Mouse (Mus musculus): ENCODE data around the gene Sh3bp5. TPM values are rescaled to one million over a fixed set of nuclear protein-coding genes. Genes with fewer than 3 reads are reported as not detected.
A peak's percentile ranks its signal among the peaks of the same experiment; 100 is the strongest.

Gene Sh3bp5
- polyA plus RNA-seq, 1 experiment = 99.5 TPM

DNA sequence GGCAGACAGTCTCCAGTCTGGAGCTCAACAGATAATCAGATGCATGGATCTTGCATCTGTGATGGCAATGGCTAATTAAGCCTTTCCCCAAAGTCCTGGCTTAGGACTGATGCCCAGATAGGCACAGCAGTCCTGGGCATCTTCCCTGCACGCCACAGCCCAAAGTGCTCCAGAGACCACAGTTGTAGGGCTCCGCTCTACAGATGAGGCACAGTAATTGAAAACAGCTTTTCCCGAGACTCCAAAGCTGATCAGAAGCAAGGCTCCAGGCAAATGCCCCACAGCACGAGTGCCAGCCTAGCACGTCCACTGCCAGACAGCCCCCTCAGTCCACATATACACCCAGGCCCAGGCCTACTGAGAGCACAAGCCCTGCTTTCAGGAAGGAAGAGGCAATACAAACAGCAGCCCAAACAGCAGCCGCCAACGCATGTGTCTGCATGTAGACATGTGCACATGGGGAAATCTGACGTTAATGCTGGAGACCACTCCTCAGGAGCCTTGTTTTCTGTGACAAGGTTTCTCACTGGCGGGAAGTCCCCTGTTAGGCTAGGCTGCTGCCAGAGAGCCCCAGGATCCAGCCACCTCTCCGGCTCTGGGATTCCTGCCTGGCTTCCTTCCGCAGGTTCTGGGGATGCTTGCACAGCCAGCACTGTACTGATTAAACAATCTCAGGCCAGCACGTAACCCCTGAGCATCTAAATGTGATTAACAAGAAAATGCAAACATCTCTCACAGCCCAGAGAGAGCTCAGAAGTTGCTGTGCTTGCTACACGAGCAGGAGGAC is 47.6 kb downstream of the Sh3bp5 start:
- Histone ChIP-seq H3K27ac (ENCODE audit: insufficient read depth, low read depth, low read length) (no peak overlapping the region), H3K4me1 (ENCODE audit: control insufficient read depth, insufficient read depth, low read length) (peaks cover 62% of the 10 kb centered on the region)

DNA sequence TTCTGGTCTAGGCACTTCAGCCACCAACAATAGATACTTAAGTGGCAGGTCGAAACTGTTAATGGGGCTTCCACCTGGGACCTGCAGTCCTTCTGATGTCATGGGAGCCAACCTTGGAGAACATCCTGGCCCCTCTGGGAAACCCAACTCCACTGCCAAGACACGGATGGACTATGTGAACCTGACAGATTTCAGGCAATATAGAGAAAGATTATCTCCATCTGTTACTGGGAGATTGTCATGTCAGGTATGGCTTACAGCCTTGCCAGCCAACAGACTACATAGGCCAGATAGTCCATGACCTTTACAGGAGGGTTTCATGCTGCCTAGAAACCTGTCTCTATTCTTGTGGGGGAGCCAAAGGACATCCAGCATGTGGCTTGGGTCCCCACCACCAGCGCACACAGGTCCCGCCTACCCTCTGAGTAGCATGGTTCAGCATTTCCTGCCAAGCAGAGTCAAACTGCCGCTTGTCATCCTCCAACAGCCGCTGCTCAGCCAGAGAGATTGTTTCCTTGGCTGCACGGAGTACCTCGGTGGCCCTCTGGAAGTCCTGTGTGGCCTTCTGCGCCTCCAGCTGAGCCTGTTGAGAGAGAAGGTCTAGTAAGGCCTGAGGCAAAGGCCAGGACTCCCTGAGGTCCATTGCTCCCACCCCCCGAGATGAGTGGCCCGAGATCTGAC is 48.4 kb downstream of the Sh3bp5 start:
- peaks cover 56% of the 10 kb centered on the region for H3K4me1 ChIP-seq (ENCODE audit: control insufficient read depth, insufficient read depth, low read length)
- H3K27ac ChIP-seq (ENCODE audit: insufficient read depth, low read depth, low read length) = no peak overlapping the region
- no peak for TF ChIP-seq CTCF (IDR thresholded peaks at IDR 0.05; ENCODE audit: low read depth, low read length)
- TF ChIP-seq POLR2A (IDR thresholded peaks at IDR 0.05; ENCODE audit: borderline replicate concordance, low read depth, low read length) = no peak
- H3K4me3 ChIP-seq (ENCODE audit: insufficient read depth, low read length) = no peak overlapping the region

More for the DNA sequence above, 47.6 kb downstream of the Sh3bp5 start:
- TF ChIP-seq POLR2A (IDR thresholded peaks at IDR 0.05; ENCODE audit: borderline replicate concordance, low read depth, low read length) (no peak), CTCF (IDR thresholded peaks at IDR 0.05; ENCODE audit: low read depth, low read length) (no peak)
- no peak overlapping the region for H3K4me3 ChIP-seq (ENCODE audit: insufficient read depth, low read length)

DNA sequence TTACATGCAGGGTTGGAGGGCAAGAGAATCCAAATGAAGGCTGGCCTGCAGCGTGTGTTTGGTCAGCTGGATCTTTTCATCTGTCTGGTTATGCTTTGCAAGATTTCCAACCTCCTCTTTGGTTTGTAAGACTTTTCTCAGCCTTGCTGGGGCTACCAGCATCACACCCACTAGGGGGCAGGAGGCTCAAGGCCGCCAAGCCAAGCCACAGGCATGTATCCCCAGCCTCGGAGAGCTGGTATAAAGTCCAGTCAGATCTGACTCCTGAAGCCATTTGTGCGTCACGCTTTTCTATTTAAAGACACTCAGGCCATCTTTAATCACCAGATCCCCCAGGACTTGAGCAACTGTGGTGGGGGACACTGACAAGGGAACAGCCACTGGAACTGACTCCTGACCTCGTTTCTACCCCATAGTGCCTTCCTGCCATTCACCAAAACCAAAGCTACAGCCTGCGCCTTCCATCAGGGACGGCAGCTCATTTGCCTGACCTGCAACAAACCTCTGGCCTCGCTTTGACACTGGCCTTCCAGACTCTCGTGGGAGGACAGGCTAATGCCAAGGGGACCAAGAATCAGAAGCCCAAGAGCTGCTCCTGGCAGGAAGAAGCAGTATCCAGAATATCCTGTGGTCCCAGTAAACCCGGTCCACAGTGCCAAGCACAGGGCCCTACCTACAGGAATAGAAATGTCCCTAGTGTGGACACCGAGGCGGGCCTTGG is 49.7 kb downstream of the Sh3bp5 start:
- H3K27ac ChIP-seq (ENCODE audit: insufficient read depth, low read depth, low read length) = peak overlapping the region; percentile 72
- peaks cover 47% of the 10 kb centered on the region for H3K4me1 ChIP-seq (ENCODE audit: control insufficient read depth, insufficient read depth, low read length)
- peak; percentile 71 for TF ChIP-seq CTCF (IDR thresholded peaks at IDR 0.05; ENCODE audit: low read depth, low read length)
- TF ChIP-seq POLR2A (IDR thresholded peaks at IDR 0.05; ENCODE audit: borderline replicate concordance, low read depth, low read length) = no peak
- H3K4me3 ChIP-seq (ENCODE audit: insufficient read depth, low read length) = no peak overlapping the region

DNA sequence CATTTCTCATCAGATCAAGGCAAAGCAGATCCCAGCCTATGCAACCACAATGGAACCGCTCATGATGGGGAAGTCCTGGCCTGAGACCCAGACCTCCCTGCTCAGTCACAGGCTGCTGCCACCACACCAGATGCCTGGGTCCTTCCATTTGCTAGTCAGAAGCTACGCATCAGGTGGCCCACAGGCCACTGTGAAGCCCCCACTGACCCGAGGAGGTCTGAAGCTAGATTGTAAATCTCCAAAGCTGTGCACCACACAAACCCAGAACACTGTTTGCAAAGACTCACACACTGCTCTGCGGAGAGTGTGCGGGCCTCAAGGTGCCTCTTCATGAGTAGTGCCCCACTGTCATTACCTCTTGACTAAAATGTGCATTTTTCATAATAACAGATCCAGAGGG is 50.5 kb downstream of the Sh3bp5 start:
- TF ChIP-seq POLR2A (IDR thresholded peaks at IDR 0.05; ENCODE audit: borderline replicate concordance, low read depth, low read length) (no peak), CTCF (IDR thresholded peaks at IDR 0.05; ENCODE audit: low read depth, low read length) (no peak)
- peak overlapping the region; percentile 72 for H3K27ac ChIP-seq (ENCODE audit: insufficient read depth, low read depth, low read length)
- H3K4me1 ChIP-seq (ENCODE audit: control insufficient read depth, insufficient read depth, low read length) = peaks cover 40% of the 10 kb centered on the region
- H3K4me3 ChIP-seq (ENCODE audit: insufficient read depth, low read length) = no peak overlapping the region

DNA sequence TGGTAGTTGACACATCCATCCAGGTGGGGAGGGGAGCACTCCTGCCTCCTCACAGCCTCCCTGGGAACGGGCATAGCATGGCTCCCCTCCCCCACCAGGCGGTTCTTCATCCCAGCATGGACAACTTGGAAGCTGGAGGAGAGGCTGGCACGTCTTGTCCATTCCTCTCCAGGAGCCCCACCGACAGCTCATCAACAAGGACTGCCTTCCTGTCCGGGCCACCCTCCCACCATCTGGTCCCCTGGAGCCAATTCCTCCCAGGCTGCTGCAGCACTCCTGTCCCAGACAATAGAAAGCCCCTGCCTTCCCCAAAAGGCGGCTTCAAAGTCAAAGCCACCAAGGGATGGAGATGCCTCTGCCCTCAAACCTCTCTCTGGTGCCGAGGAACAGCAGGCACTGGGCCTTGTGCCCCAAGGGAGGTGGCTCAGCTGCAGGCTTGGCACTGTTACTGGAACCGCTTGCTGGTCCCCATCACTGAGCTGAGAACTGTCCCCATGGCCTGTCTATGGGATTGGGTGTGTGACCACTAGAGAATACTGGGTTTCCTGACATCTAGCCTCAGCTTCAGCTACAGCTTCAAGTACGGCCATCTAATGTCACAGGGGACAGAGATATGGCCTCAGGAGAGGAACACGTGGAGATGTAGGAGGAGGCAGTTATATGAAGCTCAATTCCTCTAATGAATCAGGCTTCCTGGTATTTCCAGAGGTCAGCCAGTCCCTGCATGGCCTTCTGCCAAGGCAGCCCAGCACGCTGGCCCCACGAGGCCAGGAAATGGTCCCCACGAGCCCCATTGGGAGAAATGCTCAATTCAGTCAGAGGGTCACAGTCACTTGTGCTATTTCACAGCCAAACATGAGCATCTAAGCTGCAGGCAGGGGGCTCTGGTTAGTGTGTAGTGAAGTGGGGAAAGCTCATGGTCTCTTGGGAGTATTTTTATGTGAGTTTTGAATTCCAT is 51.2 kb downstream of the Sh3bp5 start:
- TF ChIP-seq CTCF (IDR thresholded peaks at IDR 0.05; ENCODE audit: low read depth, low read length) (no peak), POLR2A (IDR thresholded peaks at IDR 0.05; ENCODE audit: borderline replicate concordance, low read depth, low read length) (no peak)
- Histone ChIP-seq H3K4me1 (ENCODE audit: control insufficient read depth, insufficient read depth, low read length) (peaks cover 35% of the 10 kb centered on the region), H3K27ac (ENCODE audit: insufficient read depth, low read depth, low read length) (peak overlapping the region; percentile 72), H3K4me3 (ENCODE audit: insufficient read depth, low read length) (no peak overlapping the region)

DNA sequence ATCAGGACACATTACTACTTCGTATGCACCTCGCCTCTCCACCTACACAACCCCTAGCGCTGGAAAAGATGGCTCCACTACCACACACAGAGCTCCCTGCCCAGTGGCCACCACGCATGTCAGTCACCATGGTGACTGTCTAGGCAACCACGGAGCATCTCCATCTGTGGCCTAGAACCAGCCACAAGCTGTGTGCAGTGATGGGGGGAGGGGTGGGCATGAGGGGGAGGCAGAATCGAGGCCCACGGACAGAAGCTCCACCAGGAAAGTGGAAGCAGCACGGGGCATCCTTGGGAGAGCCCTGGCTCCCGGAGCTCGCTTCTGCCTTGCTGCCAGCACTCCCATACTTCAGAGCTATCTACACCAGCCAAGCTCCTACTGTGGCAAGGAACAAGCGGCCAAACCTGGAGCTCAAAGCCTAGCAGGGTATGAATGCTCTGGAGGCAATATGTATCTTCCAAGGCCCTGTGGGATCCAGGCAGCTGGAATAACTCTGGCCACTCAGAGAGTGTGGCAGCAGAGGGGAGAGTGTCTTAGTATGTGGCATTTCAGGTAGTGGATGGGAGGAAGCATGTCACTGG is 52.3 kb downstream of the Sh3bp5 start:
- Histone ChIP-seq H3K4me3 (ENCODE audit: insufficient read depth, low read length) (no peak overlapping the region), H3K27ac (ENCODE audit: insufficient read depth, low read depth, low read length) (no peak overlapping the region), H3K4me1 (ENCODE audit: control insufficient read depth, insufficient read depth, low read length) (peaks cover 31% of the 10 kb centered on the region)
- TF ChIP-seq CTCF (IDR thresholded peaks at IDR 0.05; ENCODE audit: low read depth, low read length) (no peak), POLR2A (IDR thresholded peaks at IDR 0.05; ENCODE audit: borderline replicate concordance, low read depth, low read length) (no peak)

DNA sequence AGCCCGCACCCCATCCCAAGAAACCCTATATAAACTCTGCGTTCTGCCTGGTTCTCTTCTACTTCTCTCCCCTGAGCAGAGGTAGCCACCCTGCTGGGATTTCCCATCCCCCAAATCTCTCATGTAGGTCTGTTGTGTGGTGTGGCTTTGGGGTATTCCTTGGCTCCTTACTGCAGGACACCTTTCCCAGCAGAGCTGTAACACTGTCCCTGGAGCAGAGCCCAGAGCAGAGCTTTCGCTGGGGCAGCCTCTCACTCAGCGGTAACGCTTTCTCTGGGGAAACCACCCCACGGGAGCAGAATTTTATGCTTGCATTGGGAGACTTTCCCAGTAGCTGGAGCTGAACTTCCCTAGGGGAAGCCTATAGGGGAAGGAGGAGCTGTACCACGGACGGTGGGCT is 53.6 kb downstream of the Sh3bp5 start:
- Histone ChIP-seq H3K4me1 (ENCODE audit: control insufficient read depth, insufficient read depth, low read length) (peaks cover 31% of the 10 kb centered on the region), H3K4me3 (ENCODE audit: insufficient read depth, low read length) (no peak overlapping the region), H3K27ac (ENCODE audit: insufficient read depth, low read depth, low read length) (no peak overlapping the region)
- TF ChIP-seq CTCF (IDR thresholded peaks at IDR 0.05; ENCODE audit: low read depth, low read length) (no peak), POLR2A (IDR thresholded peaks at IDR 0.05; ENCODE audit: borderline replicate concordance, low read depth, low read length) (no peak)

DNA sequence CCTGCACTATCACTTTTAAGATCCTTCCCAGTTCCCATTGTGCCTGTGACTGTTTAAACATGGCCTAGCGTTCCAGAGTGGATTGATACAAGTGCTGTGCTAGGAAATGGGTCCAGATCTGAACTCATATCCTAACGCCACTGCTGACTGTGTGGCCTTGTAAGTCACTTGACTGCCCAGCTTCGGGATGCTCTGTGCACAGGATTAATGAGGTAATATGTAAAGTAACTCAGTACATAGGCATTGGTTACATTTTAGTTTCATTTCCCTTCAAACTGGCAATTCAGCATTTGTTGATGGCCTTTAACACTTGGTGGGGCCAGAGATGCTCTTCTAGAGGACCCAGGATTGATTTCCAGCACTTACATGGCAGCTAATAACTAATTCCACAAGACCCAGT is 59.5 kb downstream of the Sh3bp5 start:
- Histone ChIP-seq H3K4me1 (ENCODE audit: control insufficient read depth, insufficient read depth, low read length) (peaks cover 42% of the 10 kb centered on the region), H3K27ac (ENCODE audit: insufficient read depth, low read depth, low read length) (peak overlapping the region; percentile 35), H3K4me3 (ENCODE audit: insufficient read depth, low read length) (no peak overlapping the region)
- TF ChIP-seq CTCF (IDR thresholded peaks at IDR 0.05; ENCODE audit: low read depth, low read length) (no peak), POLR2A (IDR thresholded peaks at IDR 0.05; ENCODE audit: borderline replicate concordance, low read depth, low read length) (no peak)

DNA sequence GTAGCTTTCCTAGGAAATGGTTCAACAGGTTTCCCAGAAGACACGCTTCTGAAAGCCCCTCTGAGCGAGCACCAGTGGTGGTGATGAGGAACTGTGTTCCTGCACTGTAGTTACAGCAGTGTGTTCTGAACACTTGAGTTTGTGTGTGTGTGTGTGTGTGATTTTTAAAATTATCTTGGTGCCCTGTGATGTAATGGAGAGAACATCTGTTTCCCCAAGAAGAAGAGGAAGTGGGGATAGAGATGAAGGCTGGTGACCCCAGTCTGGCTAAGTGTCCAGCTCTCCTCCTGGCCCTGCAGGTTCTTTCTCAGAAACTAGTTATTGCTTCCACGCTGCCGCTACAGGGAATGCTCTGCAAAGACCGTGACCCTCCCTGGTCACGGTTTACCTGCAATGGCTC is 61.5 kb downstream of the Sh3bp5 start:
- TF ChIP-seq CTCF (IDR thresholded peaks at IDR 0.05; ENCODE audit: low read depth, low read length) = no peak
- no peak for TF ChIP-seq POLR2A (IDR thresholded peaks at IDR 0.05; ENCODE audit: borderline replicate concordance, low read depth, low read length)
- peaks cover 40% of the 10 kb centered on the region for H3K4me1 ChIP-seq (ENCODE audit: control insufficient read depth, insufficient read depth, low read length)
- peak overlapping the region; percentile 45 for H3K27ac ChIP-seq (ENCODE audit: insufficient read depth, low read depth, low read length)
- H3K4me3 ChIP-seq (ENCODE audit: insufficient read depth, low read length) = no peak overlapping the region

All from bone marrow macrophage, adult 2 months (primary cell).